ENCODE assay signal across 9 mouse cellular contexts in genomic region chr9:71959259-71960025, GRCm38 (mm10).
DNase-seq lines count a peak whose midpoint lies in the region; ATAC-seq and TF ChIP-seq lines count a peak whose summit lies in the region.
"Had no signal": no experiment of that assay in that cellular context is flagged by ENCODE, and none has a peak within 500 bp of the region (broad histone marks: within the 10 kb centered on the region; RNA-seq: fewer than 3 reads in every experiment).

No protein-coding gene starts in this region.

- no peak overlapping the region for H3K9ac ChIP-seq in neural tube, embryonic 15.5 days (replicated peaks)
- H3K9ac ChIP-seq: embryonic facial prominence, embryonic 12.5 days had no signal

- DNase-seq in frontal cortex, postnatal 25 days (ENCODE audit: low spot score in 2 of 2) = no peak
- peak; percentile 26 for DNase-seq in gastrocnemius, postnatal 14 days
- peak; percentile 41 to 52 for DNase-seq in layer of hippocampus, adult 8-10 months (ENCODE audit: low spot score in 2 of 2)
- DNase-seq in urinary bladder, adult 2 months (ENCODE audit: low spot score) = no peak
- no peak for DNase-seq in B cell, adult 2 months

- peak overlapping the region; percentile 30; the same call in 1 of the 2 replicates for H3K4me2 ChIP-seq in neural tube, embryonic 15.5 days
- H3K4me2 ChIP-seq: embryonic facial prominence, embryonic 12.5 days had no signal

- 46% methylated on average over 11 of the region's 11 CpGs for WGBS in neural tube, embryonic 15.5 days

- peak overlapping the region; percentile 13; the same call in 1 of the 2 replicates for H3K27ac ChIP-seq in cortical plate, adult 2 months (ENCODE audit: insufficient read depth, low read length)
- H3K27ac ChIP-seq in neural tube, embryonic 15.5 days (replicated peaks) = 0 out of 2 replicates have a peak overlapping the region, but pooled peaks have one; percentile 37
- H3K27ac ChIP-seq: embryonic facial prominence, embryonic 12.5 days had no signal

- H3K4me3 ChIP-seq in cortical plate, adult 2 months (ENCODE audit: insufficient read depth, low read length) = peak overlapping the region; percentile 26
- H3K4me3 ChIP-seq in neural tube, embryonic 15.5 days (replicated peaks) = no peak overlapping the region
- H3K4me3 ChIP-seq: embryonic facial prominence, embryonic 12.5 days had no signal

- H3K36me3 ChIP-seq in neural tube, embryonic 15.5 days = no peaks in the 10 kb centered on the region
- H3K36me3 ChIP-seq: embryonic facial prominence, embryonic 12.5 days had no signal

- intact Hi-C loops in gastrocnemius, postnatal 14 days (cut with DNase I; ENCODE audit: low total_unique reads) = loop anchor here (5.0 kb wide), 1 partner anchor 107 kb away; no protein-coding TSS in a partner anchor

- ATAC-seq in frontal cortex, adult (ENCODE audit: low TSS enrichment) = peak; percentile 78
- peak; percentile 57; the same call in 1 of the 2 replicates for ATAC-seq in neural tube, embryonic 15.5 days (ENCODE audit: low FRiP score)

- H3K27me3 ChIP-seq in neural tube, embryonic 15.5 days (replicated peaks) = no peaks in the 10 kb centered on the region
- H3K27me3 ChIP-seq: embryonic facial prominence, embryonic 12.5 days had no signal

- H3K9me3 ChIP-seq in neural tube, embryonic 15.5 days (replicated peaks) = no peaks in the 10 kb centered on the region
- H3K9me3 ChIP-seq: embryonic facial prominence, embryonic 12.5 days had no signal

- no peak for TF ChIP-seq POLR2A in cortical plate, adult 2 months (IDR thresholded peaks at IDR 0.05; ENCODE audit: extremely low read depth, insufficient read depth, low read length)

- TF ChIP-seq CTCF in cortical plate, adult 2 months (IDR thresholded peaks at IDR 0.05; ENCODE audit: extremely low read depth, insufficient read depth, low read length) = no peak

- peaks cover 1% of the 10 kb centered on the region for H3K4me1 ChIP-seq in cortical plate, adult 2 months (ENCODE audit: control insufficient read depth, insufficient read depth, low read length)
- peaks cover 6% of the 10 kb centered on the region; the same call in 1 of the 2 replicates for H3K4me1 ChIP-seq in neural tube, embryonic 15.5 days

Comparison
In these comparisons a context has a peak if more than half of its experiments do, and no peak if none do; other contexts are left out.
1. DNase-seq: peak in gastrocnemius, postnatal 14 days (single experiment) and layer of hippocampus, adult 8-10 months (2 of 2); none in frontal cortex, postnatal 25 days (0 of 2), urinary bladder, adult 2 months (single experiment) and B cell, adult 2 months (0 of 2).